Mouse (Mus musculus) forebrain, embryonic 16.5 days (tissue): Measurements from ENCODE around the gene Ackr4. TPM values are rescaled to one million over a fixed set of nuclear protein-coding genes. Genes with fewer than 3 reads are reported as not detected.

Experiments
- ATAC-seq: fragments of 200-750 bp; cut with Nextera tagmentation; 2 replicates; pipeline ENCODE4 v1.8.0; 2017; ENCODE audit warnings: mild to moderate bottlenecking, moderate library complexity
- H3K27ac ChIP-seq: fragments of 300-500 bp; sonication (generic); 2 replicates; pipeline ENCODE4 v1.5.1; 2014; ENCODE audit warnings: low read length, control low read depth
- H3K27me3 ChIP-seq: fragments of 300-500 bp; sonication (generic); replicated peaks from 2 replicates; pipeline ENCODE4 v1.6.1; 2014; ENCODE audit warnings: low read length; ENCODE audit not compliant: control insufficient read depth, insufficient read depth
- H3K36me3 ChIP-seq: fragments of 300-500 bp; sonication (generic); 2 replicates; pipeline ENCODE4 v1.6.1; 2014; ENCODE audit not compliant: control insufficient read depth, insufficient read depth
- H3K4me1 ChIP-seq: fragments of 300-500 bp; sonication (generic); replicated peaks from 2 replicates; pipeline ENCODE4 v1.6.1; 2014; ENCODE audit warnings: low read length; ENCODE audit not compliant: control insufficient read depth, insufficient read depth
- H3K4me2 ChIP-seq: fragments of 300-500 bp; sonication (generic); 2 replicates; pipeline ENCODE4 v1.6.1; 2014; ENCODE audit warnings: mild to moderate bottlenecking, low read length, control low read depth
- H3K4me3 ChIP-seq: fragments of 300-500 bp; sonication (generic); replicated peaks from 2 replicates; pipeline ENCODE4 v1.5.1; 2014; ENCODE audit warnings: mild to moderate bottlenecking, low read length, control low read depth
- H3K9ac ChIP-seq: fragments of 300-500 bp; sonication (generic); replicated peaks from 2 replicates; pipeline ENCODE4 v1.6.1; 2014; ENCODE audit warnings: low read depth, low read length, control low read depth
- H3K9me3 ChIP-seq: fragments of 300-500 bp; sonication (generic); 2 replicates; pipeline ENCODE4 v1.6.1; 2016; ENCODE audit warnings: low read length; ENCODE audit not compliant: control insufficient read depth
- WGBS: fragments of 180-500 bp; shearing (Covaris S2); extraction: QIAGEN DNeasy Blood & Tissue Kit; methylation state at CpG from one replicate; pipeline ENCODE4 v1.1.7; 2014; 5-methylcytosine and 5-hydroxymethylcytosine counted together
- polyA plus RNA-seq: library from polyadenylated mRNA; unstranded; fragments of >200 nt; fragmentation: Nextera tagmentation; extraction: Ambion mirVana; gene quantifications from 2 replicates; pipeline ENCODE4 v1.2.1, GENCODE M21; 2015

The Ackr4 gene
- polyA plus RNA-seq, 1 experiment from 2014 or later = 0.56 TPM

GRCm38 (mm10) chr9:104039031-104039695, 87.6 kb downstream of the Ackr4 start:
- H3K4me2 ChIP-seq = no peak overlapping the region
- H3K27ac ChIP-seq = no peak overlapping the region
- H3K27me3 ChIP-seq = no peaks in the 10 kb centered on the region
- no peak for ATAC-seq
- WGBS = 93% methylated on average over 21 of the region's 21 CpGs
- no peaks in the 10 kb centered on the region for H3K36me3 ChIP-seq
- H3K4me3 ChIP-seq = no peak overlapping the region
- no peaks in the 10 kb centered on the region for H3K9me3 ChIP-seq
- no peak overlapping the region for H3K9ac ChIP-seq
- no peaks in the 10 kb centered on the region for H3K4me1 ChIP-seq

- Histone ChIP-seq H3K9me3 (no peaks in the 10 kb centered on the region), H3K27ac (no peak overlapping the region), H3K4me1 (no peaks in the 10 kb centered on the region), H3K9ac (no peak overlapping the region), H3K36me3 (no peaks in the 10 kb centered on the region), H3K4me2 (no peak overlapping the region), H3K27me3 (no peaks in the 10 kb centered on the region), H3K4me3 (no peak overlapping the region)
- WGBS = 93% methylated on average over 13 of the region's 13 CpGs
- ATAC-seq = no peak
Measured at GRCm38 (mm10) chr9:104038266-104038665, 88.5 kb downstream of the Ackr4 start.

- ATAC-seq = no peak; the same call in 1 of the 2 replicates
- no peaks in the 10 kb centered on the region for H3K27me3 ChIP-seq
- no peaks in the 10 kb centered on the region for H3K36me3 ChIP-seq
- H3K9me3 ChIP-seq = no peaks in the 10 kb centered on the region
- no peak overlapping the region for H3K27ac ChIP-seq
- no peaks in the 10 kb centered on the region for H3K4me1 ChIP-seq
- H3K9ac ChIP-seq = no peak overlapping the region
- no peak overlapping the region for H3K4me3 ChIP-seq
- 55% methylated on average over 24 of the region's 24 CpGs for WGBS
- H3K4me2 ChIP-seq = no peak overlapping the region
Measured at GRCm38 (mm10) chr9:104035261-104036015, 91.3 kb downstream of the Ackr4 start.

GRCm38 (mm10) chr9:104034718-104035117, 92.0 kb downstream of the Ackr4 start:
- Histone ChIP-seq H3K4me3 (no peak overlapping the region), H3K9me3 (no peaks in the 10 kb centered on the region), H3K36me3 (no peaks in the 10 kb centered on the region), H3K27me3 (no peaks in the 10 kb centered on the region), H3K27ac (no peak overlapping the region), H3K9ac (no peak overlapping the region), H3K4me2 (no peak overlapping the region), H3K4me1 (no peaks in the 10 kb centered on the region)
- no peak for ATAC-seq
- WGBS = 78% methylated on average over 6 of the region's 6 CpGs

GRCm38 (mm10) chr9:104034231-104034630, 92.5 kb downstream of the Ackr4 start:
- no peaks in the 10 kb centered on the region for H3K27me3 ChIP-seq
- WGBS = 83% methylated on average over 8 of the region's 8 CpGs
- H3K4me2 ChIP-seq = no peak overlapping the region
- no peak overlapping the region for H3K4me3 ChIP-seq
- no peaks in the 10 kb centered on the region for H3K36me3 ChIP-seq
- ATAC-seq = no peak
- no peak overlapping the region for H3K9ac ChIP-seq
- no peak overlapping the region for H3K27ac ChIP-seq
- H3K4me1 ChIP-seq = no peaks in the 10 kb centered on the region
- no peaks in the 10 kb centered on the region for H3K9me3 ChIP-seq

Other genes with a start within 250 kb of the Ackr4 start
- gene Nphp3, start 124.4 kb downstream of the Ackr4 start, polyA plus RNA-seq = 2.0 and 3.9 TPM in 2 replicates
- gene Gm28305, start 86.3 kb downstream of the Ackr4 start, polyA plus RNA-seq = not detected in 2 replicates
- 63.8 and 68.5 TPM in 2 replicates for gene Uba5, start 63.8 kb downstream of the Ackr4 start, polyA plus RNA-seq
- gene Acad11, start 63.6 kb downstream of the Ackr4 start, polyA plus RNA-seq = 6.0 and 7.0 TPM in 2 replicates
- gene Dnajc13, start 136.0 kb upstream of the Ackr4 start, polyA plus RNA-seq = 17.9 and 22.8 TPM in 2 replicates
- gene Acpp, start 210.8 kb upstream of the Ackr4 start, polyA plus RNA-seq = 0.09 and 0.28 TPM in 2 replicates